Mouse (Mus musculus) left cerebral cortex, adult 9 months (tissue): ENCODE data around the gene Pdss1.
"Not testable (repeated sequence)": the region's sequence is repeated elsewhere in the genome, so short reads cannot be mapped to it uniquely, and the experiment has no call there.

Source experiments
- DNase-seq, 2 experiments: peaks; one replicate each; pipeline ENCODE4 v3.0.0; 2022; ENCODE audit warnings: low spot score in 2 of 2

Gene Pdss1

GRCm38 (mm10) chr2:22895282-22896273, at the start of gene Pdss1:
Pdss1 (plus strand) TSS chr2:22895522.
- peak; percentile 78 to 91 for DNase-seq

GRCm38 (mm10) chr2:22851900-22852299, 43.4 kb upstream of the Pdss1 start:
- DNase-seq = no peak

- peak in 1 of 2 experiments; percentile 23 for DNase-seq
These were observed 37.8 kb upstream of the Pdss1 start for GRCm38 (mm10) chr2:22857501-22857900.

GRCm38 (mm10) chr2:22862194-22862593, 33.1 kb upstream of the Pdss1 start:
- no peak for DNase-seq

- DNase-seq = peak; percentile 23 to 70
These were observed 30.8 kb upstream of the Pdss1 start for GRCm38 (mm10) chr2:22864394-22865037.

- DNase-seq = no peak
These were observed 29.5 kb upstream of the Pdss1 start for GRCm38 (mm10) chr2:22865818-22866217.

- no peak for DNase-seq
These were observed 28.4 kb upstream of the Pdss1 start for GRCm38 (mm10) chr2:22866894-22867424.

- no peak for DNase-seq
These were observed 22.2 kb upstream of the Pdss1 start for GRCm38 (mm10) chr2:22873159-22873558.

GRCm38 (mm10) chr2:22874628-22875027, 20.7 kb upstream of the Pdss1 start:
- DNase-seq = no peak

GRCm38 (mm10) chr2:22876614-22877013, 18.7 kb upstream of the Pdss1 start:
- DNase-seq = no peak

- DNase-seq = no peak
These were observed 16.5 kb upstream of the Pdss1 start for GRCm38 (mm10) chr2:22878781-22879180.

GRCm38 (mm10) chr2:22880726-22881125, 14.6 kb upstream of the Pdss1 start:
- DNase-seq = not testable (repeated sequence)

- DNase-seq = peak in 1 of 2 experiments; percentile 11
These were observed 415 bp upstream of the Pdss1 start for GRCm38 (mm10) chr2:22894932-22895281.

GRCm38 (mm10) chr2:22903947-22904346, 8.6 kb downstream of the Pdss1 start:
- DNase-seq = no peak

- no peak for DNase-seq
These were observed 19.1 kb downstream of the Pdss1 start for GRCm38 (mm10) chr2:22914421-22914820.

GRCm38 (mm10) chr2:22918651-22919050, 23.3 kb downstream of the Pdss1 start:
- no peak for DNase-seq

GRCm38 (mm10) chr2:22925911-22926310, 30.6 kb downstream of the Pdss1 start:
- not testable (repeated sequence) for DNase-seq

- no peak for DNase-seq
These were observed 32.9 kb downstream of the Pdss1 start for GRCm38 (mm10) chr2:22928259-22928658.

- no peak for DNase-seq
These were observed 38.2 kb downstream of the Pdss1 start for GRCm38 (mm10) chr2:22933556-22933955.

GRCm38 (mm10) chr2:22949956-22950355, 54.6 kb downstream of the Pdss1 start:
- no peak for DNase-seq

GRCm38 (mm10) chr2:22954278-22954677, 59.0 kb downstream of the Pdss1 start:
- no peak for DNase-seq

GRCm38 (mm10) chr2:22955914-22956313, 60.6 kb downstream of the Pdss1 start:
- no peak for DNase-seq

GRCm38 (mm10) chr2:22957415-22957814, 62.1 kb downstream of the Pdss1 start:
- DNase-seq = no peak
